Mouse (Mus musculus) erythroid progenitor cell, adult 5-6 weeks (primary cell): ENCODE measurements around the gene D630039A03Rik. TPM values are rescaled to one million over a fixed set of nuclear protein-coding genes. Genes with fewer than 3 reads are reported as not detected.
"Not testable (repeated sequence)": the region's sequence is repeated elsewhere in the genome, so short reads cannot be mapped to it uniquely, and the experiment has no call there.

Source experiments
- ATAC-seq: replicated peaks from 2 replicates; pipeline ENCODE4 v1.8.0; 2016; ENCODE audit warnings: moderate number of reproducible peaks, mild to moderate bottlenecking, moderate TSS enrichment, inconsistent platforms; ENCODE audit not compliant: poor library complexity, low FRiP score, severe bottlenecking
- total RNA-seq, 2 experiments: library from RNA; stranded (forward) in 1 of 2; stranded (reverse) in 1 of 2; fragments of 150-400 nt in 1 of 2; fragments of 186-747, 209-891 nt in 1 of 2; gene quantifications; 2 replicates each; pipeline versions ENCODE4 v1.2.3 to v1.2.4; 2015 to 2017; ENCODE audit warnings: low replicate concordance in 2 of 2

The D630039A03Rik gene
- total RNA-seq, 2 experiments from 2014 or later = not detected

GRCm38 (mm10) chr4:57895140-57895539 lies 21.0 kb downstream of the D630039A03Rik start:
- ATAC-seq = no peak

- no peak for ATAC-seq
Observed at GRCm38 (mm10) chr4:57892001-57892586, 24.0 kb downstream of the D630039A03Rik start.

- no peak for ATAC-seq
Observed at GRCm38 (mm10) chr4:57889773-57890172, 26.3 kb downstream of the D630039A03Rik start.

- ATAC-seq = not testable (repeated sequence)
Observed at GRCm38 (mm10) chr4:57888978-57889377, 27.1 kb downstream of the D630039A03Rik start.

- no peak for ATAC-seq
Observed at GRCm38 (mm10) chr4:57888246-57888645, 27.9 kb downstream of the D630039A03Rik start.

GRCm38 (mm10) chr4:57886888-57887230 lies 29.2 kb downstream of the D630039A03Rik start:
- ATAC-seq = no peak

- ATAC-seq = no peak
Observed at GRCm38 (mm10) chr4:57886066-57886887, 29.8 kb downstream of the D630039A03Rik start.

GRCm38 (mm10) chr4:57885186-57885585 lies 30.9 kb downstream of the D630039A03Rik start:
- ATAC-seq = no peak

GRCm38 (mm10) chr4:57884511-57884910 lies 31.6 kb downstream of the D630039A03Rik start:
- ATAC-seq = no peak

GRCm38 (mm10) chr4:57883520-57884421 lies 32.3 kb downstream of the D630039A03Rik start:
- ATAC-seq = no peak

- no peak; the same call in 1 of the 2 replicates for ATAC-seq
Observed at GRCm38 (mm10) chr4:57879804-57880357, 36.2 kb downstream of the D630039A03Rik start.

- ATAC-seq = no peak
Observed at GRCm38 (mm10) chr4:57879137-57879536, 37.0 kb downstream of the D630039A03Rik start.

GRCm38 (mm10) chr4:57867454-57867853 lies 48.6 kb downstream of the D630039A03Rik start:
- no peak for ATAC-seq

- no peak for ATAC-seq
Observed at GRCm38 (mm10) chr4:57866990-57867389, 49.1 kb downstream of the D630039A03Rik start.

- no peak for ATAC-seq
Observed at GRCm38 (mm10) chr4:57866088-57866487, 50.0 kb downstream of the D630039A03Rik start.

GRCm38 (mm10) chr4:57862269-57862986 lies 53.7 kb downstream of the D630039A03Rik start:
- ATAC-seq = no peak

- ATAC-seq = no peak
Observed at GRCm38 (mm10) chr4:57861856-57862255, 54.2 kb downstream of the D630039A03Rik start.

GRCm38 (mm10) chr4:57861166-57861565 lies 54.9 kb downstream of the D630039A03Rik start:
- no peak for ATAC-seq

- no peak for ATAC-seq
Observed at GRCm38 (mm10) chr4:57860204-57860611, 55.9 kb downstream of the D630039A03Rik start.
